Mouse (Mus musculus) hindbrain, embryonic 13.5 days (tissue): ENCODE results near the gene Rab15. TPM values are rescaled to one million over a fixed set of nuclear protein-coding genes. Genes with fewer than 3 reads are reported as not detected.
"Not testable (repeated sequence)": the region's sequence is repeated elsewhere in the genome, so short reads cannot be mapped to it uniquely, and the experiment has no call there.

Experiments used
- ATAC-seq: fragments of 200-750 bp; cut with Nextera tagmentation; 2 replicates; pipeline ENCODE4 v1.8.0; 2017; ENCODE audit warnings: moderate TSS enrichment; ENCODE audit not compliant: low FRiP score
- H3K27ac ChIP-seq: fragments of 300-500 bp; sonication (generic); 2 replicates; pipeline ENCODE4 v1.5.1; 2015; ENCODE audit warnings: inconsistent platforms, mild to moderate bottlenecking, moderate library complexity
- H3K27me3 ChIP-seq: fragments of 300-500 bp; sonication (generic); 2 replicates; pipeline ENCODE4 v1.6.1; 2015; ENCODE audit warnings: mild to moderate bottlenecking, inconsistent platforms
- H3K36me3 ChIP-seq: fragments of 300-500 bp; sonication (generic); 2 replicates; pipeline ENCODE4 v1.6.1; 2015; ENCODE audit warnings: mild to moderate bottlenecking, inconsistent platforms
- H3K4me1 ChIP-seq: fragments of 300-500 bp; sonication (generic); replicated peaks from 2 replicates; pipeline ENCODE4 v1.6.1; 2015; ENCODE audit warnings: inconsistent platforms
- H3K4me2 ChIP-seq: fragments of 300-500 bp; sonication (generic); 2 replicates; pipeline ENCODE4 v1.6.1; 2015; ENCODE audit warnings: inconsistent platforms, mild to moderate bottlenecking, moderate library complexity
- H3K4me3 ChIP-seq: fragments of 300-500 bp; sonication (generic); 2 replicates; pipeline ENCODE4 v1.5.1; 2015; ENCODE audit warnings: mild to moderate bottlenecking, inconsistent platforms
- H3K9ac ChIP-seq: fragments of 300-500 bp; sonication (generic); 2 replicates; pipeline ENCODE4 v1.6.1; 2015; ENCODE audit warnings: mild to moderate bottlenecking, inconsistent platforms
- H3K9me3 ChIP-seq: fragments of 300-500 bp; sonication (generic); 2 replicates; pipeline ENCODE4 v1.6.1; 2016; ENCODE audit warnings: inconsistent platforms
- WGBS: fragments of 180-500 bp; shearing (Covaris S2); methylation state at CpG from one replicate; pipeline ENCODE4 v1.1.7; 2015; 5-methylcytosine and 5-hydroxymethylcytosine counted together
- polyA plus RNA-seq: library from polyadenylated mRNA; unstranded; fragments of >200 nt; fragmentation: Nextera tagmentation; extraction: Ambion mirVana; gene quantifications from 2 replicates; pipeline ENCODE4 v1.2.1, GENCODE M21; 2015

The Rab15 gene
- polyA plus RNA-seq, 1 experiment from 2014 or later = 30.9 TPM

DNA sequence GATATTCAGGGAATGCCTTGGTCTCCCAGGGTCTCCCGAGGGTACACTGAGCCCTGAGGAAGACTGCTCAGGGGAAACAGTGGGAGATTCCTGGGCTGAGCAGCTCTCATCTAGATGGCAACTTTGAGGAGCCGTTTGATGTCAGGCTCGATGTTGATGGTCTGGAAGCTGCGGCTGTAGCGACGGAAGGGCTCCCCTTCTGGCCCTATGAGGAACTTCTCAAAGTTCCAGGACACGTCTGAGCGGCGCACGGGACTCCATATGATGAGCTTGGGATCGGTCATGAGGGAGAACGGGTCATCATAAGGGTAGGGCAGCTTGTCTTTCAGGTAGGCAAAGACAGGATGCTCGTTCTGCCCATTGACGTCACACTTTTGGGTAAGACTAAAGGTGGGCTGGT, 30.2 kb downstream of the Rab15 start:
- not testable (repeated sequence) for H3K4me1 ChIP-seq, H3K27ac ChIP-seq, ATAC-seq, H3K4me3 ChIP-seq, H3K36me3 ChIP-seq, H3K4me2 ChIP-seq, H3K27me3 ChIP-seq, H3K9me3 ChIP-seq, H3K9ac ChIP-seq
- WGBS = 57% methylated on average over 14 of the region's 14 CpGs

DNA sequence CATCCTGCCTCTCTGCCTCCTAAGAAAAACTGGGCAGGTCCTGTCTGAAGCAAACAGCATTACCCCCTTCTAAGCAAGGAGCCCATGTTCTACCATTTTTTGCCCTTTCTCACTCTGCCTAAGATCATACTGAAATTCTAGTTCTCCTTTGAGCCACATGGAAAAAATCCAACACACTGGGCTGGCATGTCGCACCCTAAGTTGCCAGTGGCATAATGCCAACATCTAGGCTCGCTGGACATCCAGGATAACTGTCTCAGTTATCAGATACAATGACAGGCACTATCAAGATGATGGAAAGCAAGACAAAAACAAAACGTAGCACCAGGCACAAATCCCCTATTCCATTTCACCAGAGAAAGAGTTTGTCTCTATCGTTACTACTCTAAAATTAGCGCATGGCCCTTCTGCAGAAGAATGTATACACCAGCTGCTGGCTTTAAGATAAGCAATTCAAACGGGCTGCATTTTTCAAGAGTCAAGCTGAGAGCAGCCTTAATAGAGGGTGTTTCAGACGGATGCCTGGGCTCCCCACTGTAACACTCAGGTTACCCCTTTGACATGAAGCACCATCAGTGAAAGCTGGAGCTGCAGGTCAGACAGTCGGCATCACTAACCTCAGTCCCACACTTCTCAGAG, 32.1 kb downstream of the Rab15 start:
- no peak for ATAC-seq
- Histone ChIP-seq H3K9ac (no peak overlapping the region), H3K4me3 (no peak overlapping the region), H3K4me1 (no peaks in the 10 kb centered on the region), H3K27ac (no peak overlapping the region), H3K27me3 (no peaks in the 10 kb centered on the region), H3K4me2 (no peak overlapping the region), H3K9me3 (no peaks in the 10 kb centered on the region), H3K36me3 (no peaks in the 10 kb centered on the region)
- WGBS = 62% methylated on average over 8 of the region's 8 CpGs

DNA sequence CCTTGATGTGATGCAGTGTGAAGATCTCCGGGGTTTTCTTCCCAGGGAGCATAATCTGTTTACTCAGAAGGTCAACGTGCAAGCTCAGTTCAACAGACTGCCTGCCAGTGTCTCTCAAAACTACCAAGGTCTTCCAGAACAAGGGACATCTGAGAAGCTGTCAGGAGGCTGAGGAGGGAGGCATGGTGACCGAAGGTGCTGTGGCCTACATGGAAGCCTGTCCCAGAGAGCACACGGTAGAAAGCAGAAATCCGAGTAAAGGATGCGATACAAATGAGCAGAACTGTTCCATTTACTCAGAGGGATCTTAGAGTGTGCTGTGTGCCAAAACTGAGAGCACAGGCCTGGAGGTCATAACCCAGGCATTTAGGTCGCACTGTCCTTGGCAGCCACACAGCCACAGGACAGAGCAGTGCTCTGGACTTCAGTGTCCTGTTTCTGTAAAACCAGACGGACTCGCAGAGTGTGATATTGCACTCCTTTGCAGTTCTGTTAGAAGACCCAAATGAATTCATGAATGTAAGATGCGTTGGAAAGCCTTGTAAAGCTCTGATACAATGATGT, 38.6 kb downstream of the Rab15 start:
- WGBS = 70% methylated on average over 10 of the region's 10 CpGs
- Histone ChIP-seq H3K4me3 (no peak overlapping the region), H3K4me1 (0 out of 2 replicates have a peak, but pooled peaks cover 9% of the 10 kb centered on the region), H3K27ac (no peak overlapping the region), H3K36me3 (peaks cover 2% of the 10 kb centered on the region; the same call in 1 of the 2 replicates), H3K9ac (no peak overlapping the region), H3K27me3 (no peaks in the 10 kb centered on the region), H3K4me2 (no peak overlapping the region), H3K9me3 (no peaks in the 10 kb centered on the region)
- ATAC-seq = no peak

DNA sequence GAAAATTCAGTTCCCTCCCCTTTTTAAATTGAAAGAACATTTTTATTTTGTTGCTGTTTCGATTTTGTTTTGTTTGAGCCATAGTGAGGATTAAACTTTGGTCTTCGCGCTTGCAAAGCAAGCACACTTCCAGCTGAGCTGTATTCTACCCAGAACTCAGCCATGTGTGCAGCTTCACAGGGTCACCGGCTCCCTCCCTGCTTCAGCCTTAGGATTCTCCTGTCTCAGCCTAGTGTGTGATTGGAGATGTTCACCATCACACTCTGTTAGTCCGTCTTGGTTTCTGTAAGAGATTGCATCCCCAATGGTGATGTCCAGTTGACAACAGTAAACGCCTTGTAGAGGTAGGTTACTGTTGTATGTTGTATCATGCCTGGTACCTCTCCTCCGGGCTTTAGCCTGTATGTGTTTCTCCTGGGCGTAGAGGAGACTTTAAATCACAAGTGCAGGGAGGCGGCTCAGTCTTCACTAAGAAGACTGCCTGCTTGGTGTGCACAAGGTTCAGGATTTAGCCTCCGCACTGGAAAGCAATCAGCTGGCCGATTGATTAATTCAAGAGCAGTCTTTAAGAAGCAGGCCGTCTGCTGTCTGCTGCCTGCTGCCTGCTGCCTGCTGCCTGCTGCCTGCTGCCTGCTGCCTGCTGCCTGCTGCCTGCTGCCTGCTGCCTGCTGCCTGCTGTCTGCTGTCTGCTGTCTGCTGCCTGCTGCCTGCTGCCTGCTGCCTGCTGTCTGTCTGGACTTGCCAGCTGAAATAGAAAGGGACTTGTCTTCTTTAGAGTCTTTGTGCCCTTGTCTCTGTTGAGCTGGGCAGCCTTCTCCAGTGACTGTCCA, 41.9 kb downstream of the Rab15 start:
- no peak overlapping the region for H3K9ac ChIP-seq
- no peak overlapping the region for H3K4me2 ChIP-seq
- H3K27ac ChIP-seq = 0 out of 2 replicates have a peak overlapping the region, but pooled peaks have one; percentile 14
- ATAC-seq = no peak
- H3K4me1 ChIP-seq = 0 out of 2 replicates have a peak, but pooled peaks cover 9% of the 10 kb centered on the region
- H3K27me3 ChIP-seq = no peaks in the 10 kb centered on the region
- peaks cover 10% of the 10 kb centered on the region for H3K36me3 ChIP-seq
- H3K4me3 ChIP-seq = no peak overlapping the region
- WGBS = 65% methylated on average over 12 of the region's 12 CpGs
- H3K9me3 ChIP-seq = no peaks in the 10 kb centered on the region

DNA sequence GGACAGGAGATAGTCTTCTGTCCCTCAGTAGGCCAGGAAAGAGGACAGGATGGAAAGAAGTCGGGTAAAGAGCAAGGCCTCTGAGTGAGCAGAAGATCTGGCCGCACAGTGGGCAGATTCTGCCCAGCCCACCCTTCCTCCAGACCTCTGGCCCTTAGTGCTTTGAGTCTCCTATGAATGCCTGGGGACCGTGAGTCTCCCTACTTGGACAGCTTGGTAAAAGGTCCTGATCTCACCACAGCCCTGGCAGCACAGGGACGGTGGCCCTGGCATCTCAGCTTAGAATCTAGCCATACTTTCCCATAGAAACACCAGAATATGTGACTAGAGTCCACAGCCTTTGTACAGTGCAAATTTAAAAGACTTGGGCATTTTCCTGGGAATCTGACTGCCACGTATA, 42.8 kb downstream of the Rab15 start:
- Histone ChIP-seq H3K4me3 (no peak overlapping the region), H3K4me2 (no peak overlapping the region), H3K4me1 (0 out of 2 replicates have a peak, but pooled peaks cover 9% of the 10 kb centered on the region), H3K36me3 (peaks cover 10% of the 10 kb centered on the region), H3K27me3 (no peaks in the 10 kb centered on the region), H3K9ac (no peak overlapping the region), H3K27ac (no peak overlapping the region), H3K9me3 (no peaks in the 10 kb centered on the region)
- WGBS = 77% methylated on average over 5 of the region's 5 CpGs
- no peak for ATAC-seq

DNA sequence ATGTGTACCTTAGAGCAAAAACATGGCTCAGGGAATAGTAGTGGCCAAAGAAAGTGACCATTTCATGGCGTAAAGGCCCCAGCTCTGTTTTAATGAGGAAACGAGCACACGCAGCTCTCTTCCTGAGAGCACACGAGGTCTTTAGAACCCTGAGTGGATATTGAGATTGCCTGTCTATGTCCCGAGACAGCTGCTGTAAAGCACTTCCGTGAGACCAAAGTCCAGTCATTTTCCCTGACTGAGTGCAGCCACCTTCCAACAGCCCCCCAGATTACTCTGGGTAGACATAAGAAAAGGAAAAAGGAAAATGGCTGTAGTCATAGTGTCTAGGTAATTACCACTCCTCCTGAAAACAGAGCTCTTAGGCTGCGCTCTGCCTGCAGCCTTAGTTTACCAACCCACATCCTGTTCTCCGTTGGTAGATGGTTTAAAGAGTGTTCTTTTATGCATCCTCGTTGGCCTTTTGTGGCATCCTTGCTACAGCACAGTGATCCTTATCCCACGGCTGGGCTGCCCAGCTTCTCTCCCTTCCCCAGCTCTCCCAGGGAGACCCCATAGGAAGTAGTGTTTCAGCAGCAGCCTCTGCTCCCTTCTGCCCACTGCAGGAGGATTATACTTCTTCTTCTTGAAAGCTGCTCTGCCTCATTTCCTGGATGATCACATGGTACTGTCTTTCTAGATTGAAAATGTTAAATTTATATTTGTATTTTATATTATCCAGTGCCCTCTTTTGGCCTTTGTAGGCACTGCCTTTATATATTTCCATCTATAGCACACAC, 44.2 kb downstream of the Rab15 start:
- WGBS = 87% methylated on average over 10 of the region's 10 CpGs
- peaks cover 10% of the 10 kb centered on the region for H3K36me3 ChIP-seq
- H3K4me3 ChIP-seq = no peak overlapping the region
- H3K4me1 ChIP-seq = 0 out of 2 replicates have a peak, but pooled peaks cover 9% of the 10 kb centered on the region
- no peak for ATAC-seq
- no peaks in the 10 kb centered on the region for H3K27me3 ChIP-seq
- no peak overlapping the region for H3K9ac ChIP-seq
- no peak overlapping the region for H3K4me2 ChIP-seq
- H3K27ac ChIP-seq = no peak overlapping the region
- no peaks in the 10 kb centered on the region for H3K9me3 ChIP-seq

DNA sequence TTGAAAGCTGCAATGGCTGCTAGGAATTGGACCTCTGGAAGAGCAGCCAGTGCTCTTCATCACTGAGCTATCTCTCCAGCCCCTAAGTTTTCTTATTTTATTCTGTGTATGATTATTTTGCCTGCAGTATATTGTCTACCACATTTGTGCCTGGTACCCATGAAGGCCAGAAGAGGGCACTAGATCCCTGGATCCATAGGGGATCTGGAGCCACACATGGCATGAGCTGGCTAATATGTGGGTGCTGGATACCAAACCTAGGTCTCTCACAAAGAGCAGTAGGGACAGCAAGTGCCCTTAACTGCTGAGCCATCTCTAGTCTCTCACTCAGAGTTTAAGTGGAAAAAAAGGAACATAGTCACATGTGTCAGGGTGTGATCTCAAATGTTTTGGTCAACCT, 44.9 kb downstream of the Rab15 start:
- no peak overlapping the region for H3K4me3 ChIP-seq
- peaks cover 10% of the 10 kb centered on the region for H3K36me3 ChIP-seq
- no peaks in the 10 kb centered on the region for H3K27me3 ChIP-seq
- H3K4me2 ChIP-seq = no peak overlapping the region
- H3K27ac ChIP-seq = no peak overlapping the region
- no peaks in the 10 kb centered on the region for H3K9me3 ChIP-seq
- 0 out of 2 replicates have a peak, but pooled peaks cover 9% of the 10 kb centered on the region for H3K4me1 ChIP-seq
- no peak overlapping the region for H3K9ac ChIP-seq
- no peak for ATAC-seq

DNA sequence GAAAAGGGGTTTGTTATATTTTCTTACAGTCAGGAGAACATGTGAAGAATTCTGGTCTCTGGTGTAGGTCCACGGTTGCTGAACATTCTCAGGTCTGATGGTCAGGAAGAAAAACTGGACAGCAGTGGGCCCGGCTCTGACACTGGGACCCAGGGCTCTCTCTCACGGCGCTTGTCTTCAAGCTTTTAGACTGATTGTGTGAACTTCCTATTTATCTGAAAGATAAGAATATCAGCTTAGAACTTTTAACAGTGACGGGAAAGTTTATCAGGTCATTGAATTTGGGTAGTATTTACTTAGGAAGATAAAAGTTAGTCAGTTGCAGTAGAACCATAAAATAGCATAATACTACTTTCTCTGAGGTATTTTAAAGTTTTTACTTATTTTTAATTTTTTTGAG, 45.8 kb downstream of the Rab15 start:
- Histone ChIP-seq H3K9me3 (no peaks in the 10 kb centered on the region), H3K4me3 (no peak overlapping the region), H3K9ac (no peak overlapping the region), H3K4me1 (0 out of 2 replicates have a peak, but pooled peaks cover 5% of the 10 kb centered on the region), H3K36me3 (peaks cover 10% of the 10 kb centered on the region), H3K27me3 (no peaks in the 10 kb centered on the region), H3K27ac (no peak overlapping the region), H3K4me2 (no peak overlapping the region)
- WGBS = 93% methylated on average over 5 of the region's 5 CpGs
- ATAC-seq = no peak

DNA sequence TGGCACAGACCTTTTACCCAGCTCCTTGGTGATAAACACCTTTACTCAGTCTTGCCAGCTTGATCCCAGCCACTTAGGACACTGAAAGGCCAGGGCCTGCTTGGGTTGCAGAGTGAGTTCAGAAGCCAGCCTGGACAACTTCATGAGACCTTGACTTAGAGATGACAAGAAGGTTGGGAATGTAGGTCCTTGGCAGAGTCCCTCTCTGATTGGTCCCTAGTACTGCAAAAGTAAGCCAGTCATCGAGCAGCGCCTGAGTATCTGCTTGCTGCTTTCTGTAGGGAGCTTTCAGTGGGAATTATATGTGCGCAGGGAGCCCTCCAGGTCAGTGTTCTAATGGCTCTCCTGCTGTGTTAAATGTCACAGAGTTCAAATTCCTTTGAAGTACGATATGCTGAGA, 47.6 kb downstream of the Rab15 start:
- Histone ChIP-seq H3K4me2 (no peak overlapping the region), H3K36me3 (peaks cover 10% of the 10 kb centered on the region), H3K9ac (no peak overlapping the region), H3K9me3 (no peaks in the 10 kb centered on the region), H3K27ac (no peak overlapping the region), H3K4me3 (no peak overlapping the region), H3K4me1 (no peaks in the 10 kb centered on the region), H3K27me3 (no peaks in the 10 kb centered on the region)
- no peak for ATAC-seq
- WGBS = 69% methylated on average over 4 of the region's 4 CpGs

DNA sequence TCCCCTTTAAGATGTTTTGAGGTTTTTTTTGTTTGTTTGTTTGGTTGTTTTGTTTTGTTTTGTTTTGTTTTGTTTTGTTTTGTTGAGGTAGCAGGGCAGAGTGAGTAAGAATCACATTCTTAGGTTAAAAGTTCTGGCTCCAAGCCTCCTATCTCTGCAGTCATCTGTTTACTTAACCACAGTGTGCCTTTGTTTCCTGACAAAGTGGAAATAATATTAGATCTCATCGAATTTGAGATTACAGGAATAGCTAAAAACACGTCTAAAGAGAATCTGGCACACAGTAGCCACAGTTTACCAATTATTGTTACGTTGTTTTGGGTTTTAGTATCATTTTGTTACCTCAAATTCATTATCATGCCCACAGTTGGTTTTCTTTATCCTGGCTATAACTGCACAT, 48.1 kb downstream of the Rab15 start:
- Histone ChIP-seq H3K36me3 (peaks cover 7% of the 10 kb centered on the region; the same call in 1 of the 2 replicates), H3K4me2 (no peak overlapping the region), H3K9me3 (no peaks in the 10 kb centered on the region), H3K27me3 (no peaks in the 10 kb centered on the region), H3K4me1 (no peaks in the 10 kb centered on the region), H3K9ac (no peak overlapping the region), H3K4me3 (no peak overlapping the region), H3K27ac (no peak overlapping the region)
- no peak for ATAC-seq
- 83% methylated on average over 3 of the region's 3 CpGs for WGBS

DNA sequence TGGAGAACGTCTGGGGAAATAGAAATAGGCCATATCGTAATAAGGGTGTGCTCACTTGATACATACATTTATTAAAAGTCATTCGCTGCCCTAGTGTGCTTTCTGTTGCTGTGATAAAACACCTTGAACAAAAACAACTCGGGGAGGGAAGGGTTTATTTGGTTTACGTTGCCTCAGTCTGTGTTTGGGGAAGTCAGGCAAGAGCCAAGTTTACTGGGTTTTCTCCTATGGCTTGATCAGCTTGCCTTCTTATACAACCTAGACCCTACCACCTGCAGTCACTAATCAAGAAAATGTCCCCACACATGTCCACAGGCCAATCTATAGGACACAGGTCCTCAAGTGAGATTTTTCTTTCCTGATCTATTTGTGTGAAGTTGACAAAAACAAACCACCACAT, 51.2 kb downstream of the Rab15 start:
- Histone ChIP-seq H3K36me3 (0 out of 2 replicates have a peak, but pooled peaks cover 4% of the 10 kb centered on the region), H3K4me3 (no peak overlapping the region), H3K27me3 (no peaks in the 10 kb centered on the region), H3K4me2 (no peak overlapping the region), H3K9ac (no peak overlapping the region), H3K9me3 (no peaks in the 10 kb centered on the region), H3K27ac (no peak overlapping the region), H3K4me1 (peaks cover 5% of the 10 kb centered on the region; the same call in 1 of the 2 replicates)
- ATAC-seq = no peak
- 88% methylated on average over 5 of the region's 5 CpGs for WGBS
